Mouse (Mus musculus): ENCODE measurements around the gene Lhx5.
A peak's percentile ranks its signal among the peaks of the same experiment; 100 is the strongest.

Gene Lhx5

DNA sequence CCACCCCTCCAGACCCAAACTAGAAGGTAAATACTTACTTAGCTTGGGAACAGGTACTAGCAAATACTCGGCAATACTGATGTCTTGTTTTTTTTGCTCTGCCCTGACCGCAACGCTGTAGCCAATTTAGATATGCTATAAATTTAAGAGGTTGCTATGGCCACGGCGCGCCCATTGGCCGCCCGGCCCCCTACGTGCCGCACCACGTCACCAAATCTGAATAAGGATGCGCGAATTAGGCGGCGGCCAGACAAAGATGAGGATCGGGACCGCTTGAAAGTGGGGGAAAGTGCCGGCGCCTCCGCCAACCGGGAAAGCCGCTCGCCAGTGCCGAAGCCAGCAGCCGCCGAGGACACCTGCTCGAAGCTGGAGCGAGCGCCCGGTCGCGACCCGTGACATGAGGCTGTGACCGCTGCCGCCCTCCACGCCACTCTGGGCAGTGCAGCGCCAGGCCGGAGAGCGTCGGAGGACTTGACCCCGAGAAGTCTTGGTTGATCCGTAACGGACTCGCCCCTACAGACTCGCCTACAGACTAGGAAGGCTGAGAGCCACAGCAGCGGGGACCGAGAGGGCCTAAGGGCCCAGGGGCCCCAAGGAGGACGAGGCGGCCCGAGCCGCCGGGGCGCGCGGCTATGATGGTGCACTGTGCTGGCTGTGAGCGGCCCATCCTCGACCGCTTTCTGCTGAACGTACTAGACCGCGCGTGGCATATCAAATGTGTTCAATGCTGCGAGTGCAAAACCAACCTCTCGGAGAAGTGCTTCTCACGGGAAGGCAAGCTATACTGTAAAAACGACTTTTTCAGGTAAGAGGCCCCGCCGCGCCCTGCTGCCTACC, at the start of gene Lhx5:
Gene Lhx5 (plus strand): TSS at position 51 of the 837 bp plus-strand sequence.
- no peak for DNase-seq (ENCODE audit: extremely low spot score, low read depth, low spot score)

DNA sequence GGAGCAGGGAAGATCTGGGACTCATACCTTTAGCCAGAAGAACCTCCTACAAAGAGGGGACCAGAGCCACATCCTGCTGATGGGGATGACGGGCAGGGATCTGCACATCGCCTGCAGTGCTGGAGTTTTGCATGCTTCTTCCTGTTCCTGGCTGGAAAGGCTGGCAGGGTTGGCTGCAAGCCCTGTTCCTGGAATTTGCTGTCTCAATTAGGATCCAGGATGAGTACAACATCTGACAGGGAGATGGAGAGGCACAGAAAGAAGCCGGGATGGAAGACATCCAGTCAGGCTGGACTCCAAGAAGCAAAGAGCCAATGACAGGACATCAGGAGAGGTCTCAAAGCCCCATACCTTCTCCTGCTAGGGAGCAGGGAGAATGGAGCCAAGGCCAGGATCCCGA, 45.1 kb upstream of the Lhx5 start:
- DNase-seq (ENCODE audit: extremely low spot score, low read depth, low spot score), result no peak

DNA sequence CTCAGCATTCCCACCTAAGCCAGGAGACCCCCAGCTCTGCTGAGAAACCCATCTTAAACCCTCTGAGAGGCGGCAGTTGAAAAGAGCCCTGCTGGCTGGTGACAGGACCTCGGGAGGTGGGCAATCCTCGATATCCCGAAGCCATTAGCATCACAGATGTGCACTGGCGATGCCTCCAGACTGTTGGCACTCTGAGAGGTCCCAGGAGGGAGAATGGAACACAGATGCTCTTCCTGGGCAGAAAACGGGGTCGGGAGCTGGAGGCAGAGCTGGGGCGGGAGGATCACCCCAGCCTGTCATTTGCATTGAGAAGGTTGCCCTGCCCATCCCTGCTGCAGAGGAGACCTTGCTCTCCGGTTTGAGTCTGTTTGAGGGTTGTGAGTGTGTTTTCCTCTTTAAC, 42.7 kb upstream of the Lhx5 start:
- no peak for DNase-seq (ENCODE audit: extremely low spot score, low read depth, low spot score)

DNA sequence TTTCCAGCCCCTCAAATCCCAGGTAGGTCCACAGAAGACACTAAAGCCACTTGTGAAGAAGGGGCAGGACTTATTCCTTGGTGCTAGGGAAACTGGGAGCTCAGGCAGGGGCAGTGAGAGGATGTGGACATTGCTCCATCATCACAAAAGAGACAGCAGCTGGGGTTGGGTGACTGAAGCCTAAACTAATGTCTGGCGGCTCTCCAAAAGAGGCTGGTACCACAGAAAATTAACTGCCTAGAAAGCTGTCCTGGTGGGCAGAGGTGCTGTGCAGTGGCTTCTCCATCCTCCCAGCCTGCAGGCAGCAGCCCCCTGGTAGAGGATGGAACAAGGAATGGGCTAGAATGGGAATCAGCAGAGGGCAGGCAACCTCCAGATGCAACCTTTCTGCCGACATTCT, 41.5 kb upstream of the Lhx5 start:
- DNase-seq (ENCODE audit: extremely low spot score, low read depth, low spot score), result no peak

DNA sequence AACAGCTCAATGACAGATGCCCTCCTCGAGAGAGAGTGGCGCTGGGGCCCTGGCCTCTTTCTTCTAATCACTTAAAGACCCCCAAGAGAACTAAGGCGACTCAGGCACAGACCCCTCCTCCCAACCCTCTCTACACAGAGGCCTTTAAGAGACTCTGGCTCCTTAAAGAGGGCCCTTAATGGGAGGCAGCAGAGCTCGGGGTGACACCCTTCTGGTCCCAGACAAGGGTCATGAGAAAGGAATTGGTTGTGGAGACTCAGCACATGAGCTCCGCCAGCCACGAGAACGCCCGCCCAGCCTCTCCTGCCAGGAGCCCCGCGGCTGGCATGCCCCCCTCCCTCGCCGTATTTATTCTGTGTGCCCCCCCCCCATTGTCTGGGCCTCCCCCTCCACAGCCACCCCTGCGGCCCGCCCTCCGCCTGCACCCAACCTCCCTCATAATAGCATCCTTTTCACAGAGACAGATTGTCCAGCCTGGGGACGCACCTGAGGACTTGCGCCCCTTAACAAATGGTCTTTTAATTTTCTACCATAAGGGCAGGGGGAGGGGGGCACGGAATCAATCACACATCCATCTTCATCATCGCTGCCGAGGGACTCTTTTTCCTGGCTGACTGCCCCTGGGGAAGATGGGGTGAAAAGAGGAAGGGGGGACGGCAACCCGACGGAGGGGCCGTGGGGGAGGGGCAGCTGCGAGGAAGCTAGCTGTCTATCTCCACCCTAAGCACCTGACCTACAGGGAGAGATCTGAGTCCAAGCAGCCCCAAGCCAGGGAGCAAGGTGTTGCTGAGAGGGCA, 37.4 kb upstream of the Lhx5 start:
- no peak for DNase-seq (ENCODE audit: extremely low spot score, low read depth, low spot score)

DNA sequence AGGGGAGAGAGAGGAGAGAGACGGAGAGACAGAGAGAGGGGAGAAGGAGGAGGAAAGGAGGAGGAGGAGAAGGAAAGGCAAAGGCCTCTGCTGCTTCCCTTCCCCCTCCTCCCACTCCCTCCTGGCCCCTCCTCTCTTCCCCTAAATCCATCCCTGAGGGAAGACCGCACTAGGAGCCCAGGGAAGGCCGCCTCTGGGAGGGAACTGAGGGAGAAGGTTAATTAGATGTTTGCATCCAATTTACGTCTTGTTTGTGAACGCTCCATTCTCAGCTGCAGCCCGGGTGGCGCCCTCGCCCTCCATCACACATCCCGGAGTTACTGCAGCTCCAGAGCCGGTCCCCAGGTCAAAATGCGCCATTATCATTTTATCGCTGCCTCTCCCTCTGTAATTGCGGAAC, 33.5 kb upstream of the Lhx5 start:
- DNase-seq (ENCODE audit: extremely low spot score, low read depth, low spot score), result no peak

DNA sequence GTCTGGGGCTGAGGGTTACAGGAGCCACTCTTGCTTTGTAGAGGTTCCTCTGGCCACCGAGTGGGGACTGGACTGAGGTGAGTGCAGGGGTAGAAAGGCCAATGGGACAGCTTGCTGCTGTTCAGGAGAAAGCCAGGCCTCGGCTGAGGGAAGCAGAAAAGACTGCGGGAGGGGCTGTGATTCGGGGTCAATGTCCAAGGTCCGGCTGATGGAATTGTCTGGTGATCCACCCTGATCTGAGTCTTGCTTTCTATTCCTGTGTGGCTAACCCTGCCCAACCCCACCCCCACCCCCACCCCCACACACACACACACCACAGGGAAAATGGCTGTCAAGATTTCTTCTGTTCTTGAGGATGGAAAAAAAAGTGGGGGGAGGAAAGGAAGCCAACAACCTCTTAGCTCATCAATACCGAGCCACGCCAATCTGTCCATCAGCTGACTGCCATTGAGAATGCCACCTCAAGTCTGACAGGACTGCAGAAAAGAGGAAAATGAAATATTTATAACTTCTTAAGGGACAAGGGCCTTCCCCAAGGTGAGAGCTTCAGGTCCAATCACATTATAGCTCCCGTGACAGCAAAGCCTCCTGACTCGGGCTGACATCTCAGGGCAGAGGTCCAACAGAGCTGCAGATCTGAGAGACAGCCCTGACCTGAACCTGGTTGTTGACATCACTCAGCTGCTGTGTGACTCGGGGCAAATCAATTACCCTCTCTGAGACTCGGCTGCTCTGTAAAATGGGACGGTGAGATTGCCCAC, 26.5 kb upstream of the Lhx5 start:
- no peak for DNase-seq (ENCODE audit: extremely low spot score, low read depth, low spot score)

DNA sequence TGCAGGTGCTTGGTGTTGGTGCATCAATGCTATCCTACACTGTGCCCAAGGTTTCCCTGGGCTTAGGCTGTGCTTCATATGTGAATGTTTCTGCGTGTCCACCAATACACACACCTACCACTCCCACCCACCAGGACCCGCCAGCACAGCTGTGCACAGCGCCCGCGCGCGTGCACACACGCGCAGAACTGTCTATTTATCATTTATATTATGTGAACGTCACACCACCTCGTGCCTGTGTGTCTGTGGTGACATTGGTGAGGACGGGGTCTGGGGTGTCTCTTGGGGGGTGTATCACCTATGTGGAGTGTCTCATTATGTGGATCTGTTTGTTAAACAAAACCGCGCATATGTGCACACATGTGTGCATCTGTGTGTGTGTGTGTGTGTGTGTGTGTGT, 22.6 kb upstream of the Lhx5 start:
- DNase-seq (ENCODE audit: extremely low spot score, low read depth, low spot score), result no peak

DNA sequence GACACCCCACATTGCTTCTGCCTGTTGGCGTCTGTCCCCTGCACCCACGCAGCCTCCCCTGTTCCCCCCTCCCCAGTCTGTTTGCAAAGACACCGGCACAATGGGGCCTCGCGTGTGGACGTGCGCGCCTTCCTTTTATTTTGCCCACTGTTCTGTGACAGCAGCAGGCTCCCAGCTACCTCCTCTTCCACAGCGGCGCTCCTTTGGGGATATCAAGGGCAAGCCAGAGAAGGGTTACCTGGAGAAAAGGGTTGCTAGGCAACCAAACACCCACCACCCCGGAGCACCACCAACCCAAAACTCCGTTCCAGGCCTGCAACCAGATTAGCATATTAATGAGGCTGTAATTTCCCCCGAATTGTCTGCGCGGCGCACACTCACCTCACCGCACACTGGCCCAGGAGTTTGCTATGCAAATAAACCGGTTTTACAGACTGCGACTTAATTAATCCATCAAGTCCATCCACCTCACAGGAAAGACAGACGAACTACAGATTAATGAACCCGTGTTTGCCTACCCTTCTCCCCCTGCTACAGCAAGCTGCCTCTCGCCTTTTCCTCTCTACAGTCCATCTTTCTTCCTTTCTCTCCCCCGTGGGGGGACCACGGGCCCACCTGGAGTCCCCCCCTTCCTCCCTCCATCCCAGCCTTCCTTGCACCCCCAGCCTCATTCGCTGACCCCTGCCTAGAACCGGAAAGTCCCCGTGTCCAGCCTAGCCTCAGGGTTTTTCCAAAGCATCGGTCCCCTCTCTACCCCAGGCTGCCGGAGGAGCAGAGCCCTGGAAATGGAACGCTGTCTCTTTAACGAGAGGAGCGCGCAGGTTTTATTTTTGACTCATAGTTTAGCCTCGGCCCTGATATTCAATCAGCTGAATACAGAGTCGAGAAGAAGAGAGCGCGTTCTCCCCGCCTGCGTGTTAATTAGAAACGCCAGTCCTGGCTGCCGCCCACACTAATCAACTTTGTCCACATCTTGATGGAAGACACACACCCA, 21.8 kb upstream of the Lhx5 start:
- DNase-seq (ENCODE audit: extremely low spot score, low read depth, low spot score), result no peak

DNA sequence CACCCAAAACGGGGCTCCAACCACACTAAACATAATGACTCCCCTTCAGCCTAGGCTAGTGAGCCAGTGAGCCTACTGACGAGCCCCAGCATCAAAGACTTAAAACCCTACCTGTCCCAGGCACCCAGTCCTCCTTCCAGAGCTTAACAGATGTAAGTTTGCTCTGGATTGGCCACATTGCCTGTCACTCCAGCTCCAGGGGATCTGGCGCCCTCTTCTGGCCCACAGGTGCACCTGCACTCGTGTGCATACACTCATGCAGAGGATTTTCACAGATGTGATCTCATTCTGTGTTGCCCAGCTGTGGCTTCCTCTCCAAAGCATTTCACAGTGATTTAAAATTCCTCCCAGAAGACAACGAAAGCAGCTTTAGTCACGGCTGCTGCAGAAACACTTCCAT, 18.1 kb upstream of the Lhx5 start:
- DNase-seq (ENCODE audit: extremely low spot score, low read depth, low spot score), result no peak

DNA sequence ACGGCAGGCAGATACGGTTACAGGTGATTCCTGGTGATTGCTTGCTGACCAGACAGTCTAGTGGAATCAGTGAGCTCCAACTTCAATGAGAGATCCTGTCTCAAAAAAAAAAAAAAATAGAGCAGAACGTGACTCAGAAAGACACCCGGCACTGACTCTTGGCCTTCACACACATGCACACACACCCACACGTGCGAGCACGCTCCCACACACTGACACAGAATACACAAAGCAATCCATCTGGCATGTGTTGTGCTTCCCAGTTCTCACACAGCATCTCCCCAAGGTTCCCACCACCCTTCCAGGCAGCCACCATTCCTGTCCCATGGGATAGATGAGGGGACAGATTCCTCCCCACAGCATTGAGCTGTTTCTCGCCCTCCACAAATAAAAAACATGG, 11.4 kb upstream of the Lhx5 start:
- DNase-seq (ENCODE audit: extremely low spot score, low read depth, low spot score), result no peak

DNA sequence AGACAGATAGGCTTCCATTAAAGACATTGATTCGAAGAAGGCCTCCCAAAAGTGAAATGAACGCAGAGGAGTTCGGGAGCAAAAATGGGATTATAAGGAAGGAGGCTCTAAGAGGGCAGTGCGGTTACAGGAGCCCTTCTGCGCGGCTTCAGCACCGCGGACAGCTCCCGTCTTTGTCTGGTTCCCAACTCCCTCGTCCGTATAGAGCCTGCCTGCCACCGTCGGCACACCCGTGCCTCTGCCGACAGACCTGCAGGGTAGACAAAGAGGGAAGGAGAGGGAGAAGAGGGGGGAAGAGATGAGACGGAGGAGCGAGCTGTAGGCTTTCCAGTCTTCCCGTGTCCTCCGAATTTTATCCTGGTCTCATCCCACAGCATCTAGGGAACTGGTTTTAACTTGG, 7.5 kb upstream of the Lhx5 start:
- peak; percentile 68 for DNase-seq (ENCODE audit: extremely low spot score, low read depth, low spot score)

DNA sequence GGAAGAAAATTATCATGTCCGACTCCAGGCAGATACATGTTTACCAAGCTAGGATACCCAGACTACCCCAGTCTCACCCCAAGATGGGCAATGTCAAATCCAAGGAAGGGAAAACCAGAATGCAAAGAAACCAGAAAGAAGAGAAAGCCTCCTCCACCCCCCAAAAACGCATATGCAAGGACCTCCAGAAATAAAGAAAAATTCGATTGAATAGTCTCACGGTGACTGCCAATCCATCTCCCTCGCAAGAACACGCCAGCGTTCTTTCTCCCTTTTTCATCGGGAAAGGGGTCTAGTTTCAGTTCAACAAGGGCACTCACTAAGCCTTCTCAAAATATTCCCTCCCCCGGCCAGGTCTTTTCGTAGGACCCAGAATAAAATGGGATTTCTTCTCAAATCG, 6.8 kb upstream of the Lhx5 start:
- no peak for DNase-seq (ENCODE audit: extremely low spot score, low read depth, low spot score)

DNA sequence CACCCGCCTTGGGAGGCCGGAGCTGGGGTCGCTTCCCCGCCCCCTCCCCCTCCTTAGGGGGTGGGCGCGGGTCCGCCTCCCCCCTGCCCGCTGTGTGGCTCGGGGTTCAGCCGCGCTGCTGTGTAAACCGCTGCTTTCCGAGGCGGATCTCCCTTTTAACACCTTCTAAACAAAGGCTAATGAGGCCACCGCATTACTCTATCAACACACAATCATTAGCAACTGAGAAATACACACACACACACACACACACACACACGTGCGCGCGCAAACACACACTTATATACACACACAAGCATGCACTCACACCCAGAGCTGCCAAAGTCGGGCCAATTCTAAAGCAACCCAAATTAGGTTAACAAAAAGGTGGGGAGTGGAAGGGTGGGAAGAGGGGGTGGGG, 5.8 kb upstream of the Lhx5 start:
- no peak for DNase-seq (ENCODE audit: extremely low spot score, low read depth, low spot score)

DNA sequence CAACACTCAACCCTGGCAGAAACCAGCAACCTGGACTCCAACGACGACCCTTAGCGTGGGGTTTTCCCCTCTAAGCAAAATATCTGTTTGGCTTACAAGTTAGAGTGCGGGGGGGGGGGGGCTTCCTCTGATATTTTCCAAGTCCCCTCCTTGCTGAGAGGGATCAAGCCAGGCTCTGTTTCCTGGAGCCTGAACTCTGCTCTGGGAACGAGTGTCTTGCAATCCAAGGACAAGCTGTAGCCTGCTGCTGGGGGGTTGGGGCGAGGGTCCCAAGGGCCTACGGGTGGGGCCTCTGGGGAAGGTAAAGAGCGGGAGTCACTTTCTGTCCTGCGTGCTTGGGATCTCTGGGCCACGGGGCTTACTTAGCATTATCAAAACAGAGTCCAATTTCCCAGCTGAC, 4.9 kb upstream of the Lhx5 start:
- no peak for DNase-seq (ENCODE audit: extremely low spot score, low read depth, low spot score)

DNA sequence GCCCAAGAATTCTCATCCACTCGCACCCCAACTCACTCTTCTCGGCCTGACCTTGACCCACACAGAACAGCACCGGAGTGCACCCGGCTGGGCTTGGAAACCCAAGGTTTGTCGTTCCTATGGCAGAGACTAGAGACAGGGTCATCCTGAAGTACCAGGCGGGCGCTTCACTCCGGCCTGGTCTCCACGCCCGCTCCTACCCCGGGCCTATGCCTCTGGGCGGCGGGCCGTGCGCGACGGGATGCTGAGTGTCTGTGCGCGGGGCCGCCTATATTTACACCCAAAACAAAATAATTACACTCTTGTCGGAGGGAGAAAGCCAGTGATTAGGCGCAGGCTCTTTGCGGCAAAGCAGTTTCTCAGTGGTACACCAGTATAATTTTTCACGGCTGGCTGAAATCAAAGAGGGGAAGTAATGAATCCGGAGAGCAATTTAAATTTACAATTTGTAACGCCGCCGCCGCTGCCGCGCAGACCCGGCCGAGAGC, 4.0 kb upstream of the Lhx5 start:
- DNase-seq (ENCODE audit: extremely low spot score, low read depth, low spot score), result no peak

DNA sequence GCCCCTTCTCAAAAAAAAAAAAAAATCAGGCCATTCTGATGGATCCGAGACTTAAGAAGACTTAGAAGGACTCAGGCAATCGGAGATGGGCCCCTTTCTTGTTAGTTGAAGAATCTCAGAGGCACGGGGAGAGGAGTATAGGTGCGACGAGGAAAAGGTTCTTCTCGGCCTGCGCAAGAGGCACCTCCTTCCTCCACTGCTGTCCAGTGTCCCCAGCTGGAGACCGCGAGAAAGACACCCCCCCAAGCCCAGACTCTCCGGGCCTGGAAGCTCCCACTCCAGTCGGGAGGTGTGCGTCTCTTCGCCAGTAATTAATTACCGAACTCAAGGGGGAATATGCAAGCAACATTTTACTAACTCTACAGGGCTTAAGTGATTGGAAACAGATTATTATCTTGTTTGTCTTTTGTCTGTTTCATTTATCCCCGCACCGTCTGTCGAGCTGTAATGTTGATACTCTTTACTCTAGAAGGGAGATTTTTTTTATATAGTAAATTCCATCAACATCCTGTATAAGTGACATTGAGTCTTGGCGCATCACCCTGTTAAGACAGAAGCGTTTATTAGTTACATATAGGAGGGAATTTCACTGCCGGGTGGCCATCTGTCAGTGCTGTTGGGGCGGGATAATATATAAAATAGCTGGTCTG, 3.2 kb upstream of the Lhx5 start:
- DNase-seq (ENCODE audit: extremely low spot score, low read depth, low spot score), result no peak

DNA sequence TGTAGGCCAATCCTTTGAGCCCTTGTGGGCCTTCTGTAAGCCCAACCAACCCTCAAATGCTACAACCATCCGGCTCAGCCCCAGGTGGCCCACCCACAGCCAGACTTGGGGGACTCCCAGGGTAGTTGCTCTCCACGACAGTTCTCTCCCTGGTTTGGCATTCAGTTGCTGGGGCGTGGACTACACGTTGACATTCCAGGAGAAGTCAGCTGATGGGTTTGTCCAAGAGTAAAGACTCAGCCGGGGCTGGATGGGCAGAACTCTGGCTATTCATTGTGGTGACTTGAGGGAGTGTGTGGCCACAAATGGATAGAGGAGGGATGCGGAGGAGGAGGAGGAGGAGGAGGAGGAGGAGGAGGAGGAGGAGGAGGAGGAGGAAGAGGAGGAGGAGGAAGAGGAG, 2.5 kb upstream of the Lhx5 start:
- no peak for DNase-seq (ENCODE audit: extremely low spot score, low read depth, low spot score)

DNA sequence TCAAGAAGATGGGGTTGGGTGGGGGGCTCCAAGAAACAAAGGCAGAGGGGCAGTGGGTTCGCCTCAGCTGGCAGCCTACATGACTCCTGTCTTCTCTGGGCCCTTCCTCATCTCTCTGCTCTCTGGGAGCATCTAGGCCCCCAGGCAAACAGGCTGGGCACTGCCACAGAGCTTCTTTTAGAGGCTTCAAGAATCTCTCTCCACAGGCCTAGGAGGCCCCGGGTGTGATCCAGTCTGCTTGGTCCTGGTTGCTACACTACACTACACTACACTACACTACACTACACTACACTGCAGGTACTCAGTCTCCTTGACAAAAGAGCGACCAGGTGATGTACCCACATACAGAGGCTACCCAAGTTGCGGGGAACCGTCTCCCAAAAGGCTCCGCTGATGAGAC, 1.8 kb upstream of the Lhx5 start:
- DNase-seq (ENCODE audit: extremely low spot score, low read depth, low spot score), result no peak

Measured in hindlimb bud, embryonic 11.5 days (tissue).